Comparison of ENCODE assay signal across 19 mouse cellular contexts in genomic region chr11:102738046-102738445, GRCm38 (mm10). TPM values are rescaled to one million over a fixed set of nuclear protein-coding genes. Genes with fewer than 3 reads are reported as not detected.
DNase-seq lines count a peak whose midpoint lies in the region; ATAC-seq and TF ChIP-seq lines count a peak whose summit lies in the region.
"Had no signal": no experiment of that assay in that cellular context is flagged by ENCODE, and none has a peak within 500 bp of the region (broad histone marks: within the 10 kb centered on the region; RNA-seq: fewer than 3 reads in every experiment).

No protein-coding gene starts in this region.

- H3K4me2 ChIP-seq in kidney, postnatal 0 days (ENCODE audit: low read length), result no peak overlapping the region
- H3K4me2 ChIP-seq: embryonic facial prominence, embryonic 12.5 days; forebrain, embryonic 13.5 days; forebrain, embryonic 15.5 days had no signal

- H3K4me3 ChIP-seq in kidney, postnatal 0 days (replicated peaks; ENCODE audit: low read depth, low read length), result no peak overlapping the region
- H3K4me3 ChIP-seq: embryonic facial prominence, embryonic 10.5 days; embryonic facial prominence, embryonic 12.5 days; forebrain, embryonic 13.5 days; forebrain, embryonic 15.5 days had no signal

- H3K36me3 ChIP-seq in kidney, postnatal 0 days (ENCODE audit: insufficient read depth, low read length), result no peaks in the 10 kb centered on the region
- H3K36me3 ChIP-seq: embryonic facial prominence, embryonic 10.5 days; embryonic facial prominence, embryonic 12.5 days; forebrain, embryonic 15.5 days; G1E had no signal

- peaks cover 4% of the 10 kb centered on the region; the same call in 1 of the 2 replicates for H3K27me3 ChIP-seq in kidney, postnatal 0 days (ENCODE audit: insufficient read depth, low read length)
- H3K27me3 ChIP-seq: forebrain, embryonic 15.5 days had no signal

- DNase-seq in cerebellum, adult 11-12 months, result peak; percentile 58
- DNase-seq in cerebellum, postnatal 4 days (ENCODE audit: low spot score in 2 of 2), result no peak
- peak; percentile 59 for DNase-seq in cerebellum, adult 9-11 months
- no peak for DNase-seq in cerebellum, postnatal 36 days
- DNase-seq in kidney, postnatal 0 days (ENCODE audit: low spot score), result no peak
- DNase-seq in kidney, postnatal 36 days, result no peak
- DNase-seq: adrenal gland, adult 8-10 months; adrenal gland, postnatal 14 days; adrenal gland, postnatal 36 days; B cell, adult 2 months; forebrain, postnatal 0 days had no signal

- no peaks in the 10 kb centered on the region for H3K9me3 ChIP-seq in kidney, postnatal 0 days (replicated peaks; ENCODE audit: low read length)
- H3K9me3 ChIP-seq: embryonic facial prominence, embryonic 10.5 days; embryonic facial prominence, embryonic 12.5 days; forebrain, embryonic 13.5 days; forebrain, embryonic 15.5 days; G1E had no signal

- no peak overlapping the region for H3K27ac ChIP-seq in kidney, postnatal 0 days
- H3K27ac ChIP-seq: embryonic facial prominence, embryonic 10.5 days; embryonic facial prominence, embryonic 12.5 days; forebrain, embryonic 13.5 days; forebrain, embryonic 15.5 days had no signal

- H3K4me1 ChIP-seq in kidney, postnatal 0 days (replicated peaks; ENCODE audit: insufficient read depth, low read length), result peaks cover 7% of the 10 kb centered on the region; the same call in 1 of the 2 replicates

- peak; percentile 36; the same call in 1 of the 2 replicates for ATAC-seq in kidney, postnatal 0 days (replicated peaks; ENCODE audit: low FRiP score, low read depth)
- ATAC-seq: activated CD4-positive, CD25-positive, alpha-beta regulatory T cell, adult 4 months; CD4-positive, CD25-positive, alpha-beta regulatory T cell, adult 4 months; forebrain, embryonic 13.5 days; forebrain, embryonic 15.5 days; forebrain, postnatal 0 days; Patski had no signal

- TF ChIP-seq CTCF in kidney, postnatal 0 days (IDR thresholded peaks at IDR 0.05; ENCODE audit: low read depth), result no peak

- 91% methylated on average over 3 of the region's 3 CpGs for WGBS in kidney, postnatal 0 days

- no peak overlapping the region for H3K9ac ChIP-seq in kidney, postnatal 0 days (ENCODE audit: low read depth, low read length)
- H3K9ac ChIP-seq: embryonic facial prominence, embryonic 12.5 days; forebrain, embryonic 13.5 days; forebrain, embryonic 15.5 days; forebrain, postnatal 0 days had no signal

RNA-seq across cellular contexts. Expression of gene Adam11, which starts 23.2 kb away (rescaled TPM):
- polyA plus RNA-seq in kidney, postnatal 0 days (2015; fragmentation: Nextera tagmentation; extraction: Ambion mirVana), result 5.9 and 7.7 TPM in 2 replicates
- polyA plus RNA-seq: activated CD4-positive, CD25-positive, alpha-beta regulatory T cell, adult 4 months; CD4-positive, CD25-positive, alpha-beta regulatory T cell, adult 4 months; G1E had no signal

RNA-seq across cellular contexts. Expression of gene Ccdc43, which starts 40.5 kb away (rescaled TPM):
- 35.3 and 42.8 TPM in 2 replicates for polyA plus RNA-seq in kidney, postnatal 0 days (2015; fragmentation: Nextera tagmentation; extraction: Ambion mirVana)

Comparison
In these comparisons a context has a peak if more than half of its experiments do, and no peak if none do; other contexts are left out.
1. DNase-seq: peak in cerebellum, adult 11-12 months (single experiment) and cerebellum, adult 9-11 months (single experiment); none in cerebellum, postnatal 4 days (0 of 2), cerebellum, postnatal 36 days (0 of 2), kidney, postnatal 0 days (single experiment) and kidney, postnatal 36 days (0 of 2).